Mouse (Mus musculus): ENCODE results near the gene Olfr122.

The Olfr122 gene

GRCm38 (mm10) chr17:37768307-37768706 lies at the start of gene Olfr122:
TSS of gene Olfr122 (plus strand) at chr17:37768607.
- DNase-seq (ENCODE audit: low spot score in 2 of 2) = no peak

GRCm38 (mm10) chr17:37721508-37721907 lies 46.9 kb upstream of the Olfr122 start, which contains the start of gene Olfr120:
TSS of gene Olfr120 (plus strand) at chr17:37721808.
- DNase-seq (ENCODE audit: low spot score in 2 of 2) = no peak

DNA sequence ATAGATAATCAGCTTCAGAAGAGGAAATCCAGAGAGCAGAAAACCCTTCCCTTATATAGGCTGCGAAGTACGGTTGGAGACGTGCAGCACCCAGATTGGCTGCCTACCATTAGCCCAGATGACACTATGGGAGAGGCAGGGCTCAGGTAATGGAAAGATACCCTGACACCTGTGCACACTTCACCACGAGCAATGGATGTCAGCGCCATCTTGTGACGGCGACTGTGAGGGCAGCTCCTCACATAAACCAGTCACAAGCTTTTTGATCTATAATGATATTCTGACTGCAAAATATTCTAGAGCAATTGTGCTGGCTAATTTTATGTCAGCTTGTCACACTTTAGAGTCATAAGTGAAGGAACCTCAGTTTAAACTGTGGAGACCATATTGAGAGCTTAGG lies 30.3 kb upstream of the Olfr122 start:
- no peak for DNase-seq (ENCODE audit: low spot score in 2 of 2)

DNA sequence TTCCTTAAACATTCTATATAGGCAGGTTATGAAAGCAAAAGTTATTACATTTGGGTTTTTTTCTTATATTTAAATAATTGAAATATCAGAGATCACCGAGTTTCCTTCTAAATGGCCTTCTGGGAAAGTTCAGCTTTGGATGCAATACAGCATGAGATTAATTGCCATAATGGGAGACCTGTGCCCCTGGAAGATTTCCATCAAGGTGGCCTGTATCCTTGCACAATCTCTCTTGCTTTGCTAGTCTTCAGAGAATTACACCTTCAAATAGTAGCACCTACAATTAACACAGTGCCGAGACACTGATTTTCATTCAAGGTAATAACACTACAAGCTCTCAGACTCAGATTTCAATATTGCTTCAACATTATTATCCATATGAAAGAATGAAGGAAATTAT lies 24.8 kb downstream of the Olfr122 start, which contains the start of gene Olfr123:
Gene Olfr123 (plus strand): TSS at position 301 of the 400 bp plus-strand sequence.
- DNase-seq (ENCODE audit: low spot score in 2 of 2) = no peak

- DNase-seq (ENCODE audit: low spot score in 2 of 2) = no peak
These were observed 31.2 kb downstream of the Olfr122 start, which contains the start of gene Olfr124 for GRCm38 (mm10) chr17:37799588-37799987. TSS of gene Olfr124 (plus strand) at chr17:37799888.
